Mouse (Mus musculus): ENCODE data around the gene Tollip. TPM values are rescaled to one million over a fixed set of nuclear protein-coding genes. Genes with fewer than 3 reads are reported as not detected.
"Not testable (repeated sequence)": the region's sequence is repeated elsewhere in the genome, so short reads cannot be mapped to it uniquely, and the experiment has no call there.

The Tollip gene
- polyA plus RNA-seq, 1 experiment from 2014 or later: 31.0 TPM

DNA sequence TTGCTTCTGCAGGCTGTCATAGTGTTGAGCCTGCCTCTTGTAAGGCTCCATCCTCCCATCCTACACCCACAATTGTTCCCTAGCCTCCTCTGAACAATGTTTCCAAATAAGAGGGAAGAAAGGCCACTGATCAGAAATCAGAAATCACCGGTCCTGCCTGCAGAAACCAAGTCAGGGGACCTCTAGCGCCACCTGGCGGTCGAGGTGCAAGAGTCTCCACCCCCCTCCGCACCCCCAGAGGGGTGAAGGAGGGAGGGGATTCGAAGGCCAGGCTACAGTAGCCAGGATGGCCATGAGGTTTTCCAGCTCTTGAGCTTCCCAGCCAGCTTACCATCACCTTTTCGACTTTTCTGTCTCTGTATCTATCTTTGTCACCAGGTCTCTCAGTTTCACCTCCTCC, 6.6 kb upstream of the Tollip start:
- Histone ChIP-seq H3K9ac (no peak overlapping the region), H3K27me3 (replicated peaks) (peaks cover 16% of the 10 kb centered on the region), H3K27ac (no peak overlapping the region), H3K4me1 (no peaks in the 10 kb centered on the region), H3K4me3 (no peak overlapping the region), H3K4me2 (no peak overlapping the region), H3K9me3 (replicated peaks) (no peaks in the 10 kb centered on the region), H3K36me3 (no peaks in the 10 kb centered on the region)
- 5% methylated on average over 7 of the region's 7 CpGs for WGBS (ENCODE audit: insufficient replicate concordance)
- no peak for ATAC-seq

DNA sequence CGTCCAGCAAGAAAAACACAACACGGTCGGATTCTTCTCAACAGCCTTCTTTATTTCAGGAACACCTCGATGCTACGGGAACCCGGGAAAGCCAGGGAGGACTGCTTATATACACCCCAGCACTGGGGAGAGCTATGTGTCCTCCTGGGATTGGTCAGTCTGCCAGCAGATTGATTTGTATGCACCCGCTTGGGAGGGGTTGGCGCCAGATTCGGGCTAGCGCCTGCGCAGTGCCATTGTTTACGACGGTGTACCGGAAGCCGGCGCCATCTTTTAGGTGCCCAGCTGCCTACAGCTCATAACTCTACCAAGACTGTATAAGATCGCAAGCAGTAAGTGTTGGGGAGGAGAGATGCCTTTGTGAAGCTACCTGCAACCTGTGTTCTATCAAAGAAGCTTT, 5.8 kb upstream of the Tollip start:
- H3K4me3 ChIP-seq; H3K9ac ChIP-seq; ATAC-seq; H3K36me3 ChIP-seq; H3K27ac ChIP-seq; H3K4me1 ChIP-seq; H3K4me2 ChIP-seq; H3K9me3 ChIP-seq (replicated peaks): not testable (repeated sequence)
- peaks cover 16% of the 10 kb centered on the region for H3K27me3 ChIP-seq (replicated peaks)
- 87% methylated on average over 17 of the region's 17 CpGs for WGBS (ENCODE audit: insufficient replicate concordance)

DNA sequence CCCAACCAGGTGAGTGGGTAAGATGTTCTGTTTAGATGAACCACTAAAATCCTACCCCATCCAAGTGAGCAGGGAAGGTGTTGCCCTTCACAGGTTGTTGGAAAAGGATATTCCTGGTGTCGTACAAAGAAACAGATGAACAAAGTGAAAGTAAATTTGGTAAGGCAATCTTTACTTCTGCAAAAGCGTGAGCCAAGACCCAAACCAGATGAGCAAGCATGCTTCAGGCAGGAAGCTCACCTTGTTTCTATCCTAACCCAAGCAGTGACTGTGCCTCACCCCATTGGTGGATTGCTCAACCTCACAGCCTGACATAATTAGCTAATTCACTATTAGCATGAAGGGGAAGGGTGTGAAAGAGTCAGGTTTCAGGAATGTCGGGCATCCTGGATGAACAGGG, 7.0 kb downstream of the Tollip start:
- ATAC-seq: no peak
- Histone ChIP-seq H3K4me2 (no peak overlapping the region), H3K4me1 (no peaks in the 10 kb centered on the region), H3K27me3 (replicated peaks) (peaks cover 69% of the 10 kb centered on the region), H3K4me3 (no peak overlapping the region), H3K9ac (no peak overlapping the region), H3K9me3 (replicated peaks) (no peaks in the 10 kb centered on the region), H3K27ac (no peak overlapping the region), H3K36me3 (no peaks in the 10 kb centered on the region)
- 50% methylated on average over 3 of the region's 3 CpGs for WGBS (ENCODE audit: insufficient replicate concordance)

DNA sequence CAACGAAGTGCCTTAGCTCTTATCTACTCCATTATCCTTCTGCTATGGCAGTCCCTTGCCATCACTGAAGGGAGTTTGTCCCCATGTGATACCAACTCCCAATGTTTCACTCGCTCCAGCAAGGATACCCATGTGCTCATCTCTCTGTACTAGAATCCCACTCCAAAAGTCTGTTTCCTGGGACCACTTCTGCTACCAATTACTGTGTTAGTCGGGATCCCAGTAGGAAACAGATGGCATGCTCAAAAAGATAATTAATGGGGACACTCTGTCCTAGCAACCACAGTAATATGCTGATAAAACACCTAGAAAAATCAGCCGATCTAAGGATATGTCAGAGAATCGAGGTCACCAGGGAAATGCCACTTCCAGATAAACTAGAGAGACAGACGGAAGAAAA, 9.7 kb downstream of the Tollip start:
- 46% methylated on average over 6 of the region's 6 CpGs for WGBS (ENCODE audit: insufficient replicate concordance)
- no peak overlapping the region for H3K27ac ChIP-seq
- H3K9me3 ChIP-seq (replicated peaks): no peaks in the 10 kb centered on the region
- H3K36me3 ChIP-seq: no peaks in the 10 kb centered on the region
- no peak overlapping the region for H3K9ac ChIP-seq
- no peak for ATAC-seq
- no peaks in the 10 kb centered on the region for H3K4me1 ChIP-seq
- no peak overlapping the region for H3K4me3 ChIP-seq
- H3K4me2 ChIP-seq: no peak overlapping the region
- H3K27me3 ChIP-seq (replicated peaks): peaks cover 82% of the 10 kb centered on the region

DNA sequence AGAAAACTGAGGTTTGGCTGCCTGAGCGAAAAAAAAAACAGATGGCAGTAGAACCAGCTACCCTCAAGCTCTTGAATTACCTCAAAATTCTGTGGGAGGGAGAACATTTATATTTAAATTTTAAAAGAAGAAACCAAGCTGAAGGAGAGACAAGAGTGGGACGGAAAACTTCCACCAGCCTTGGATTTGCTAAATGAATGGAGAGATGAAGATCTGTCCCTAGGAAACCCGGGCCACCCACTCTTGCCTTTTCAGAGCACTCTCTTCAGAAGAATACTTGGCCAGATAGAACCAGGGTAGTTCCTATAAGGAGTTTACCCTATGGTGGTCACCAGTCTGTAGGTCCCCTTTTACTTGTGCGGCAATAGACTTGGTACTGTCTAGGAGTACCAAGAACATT, 15.5 kb downstream of the Tollip start:
- 66% methylated on average over 4 of the region's 4 CpGs for WGBS (ENCODE audit: insufficient replicate concordance)
- no peak for ATAC-seq
- Histone ChIP-seq H3K4me3 (peak overlapping the region; percentile 92), H3K27me3 (replicated peaks) (peaks cover 34% of the 10 kb centered on the region), H3K36me3 (0 out of 2 replicates have a peak, but pooled peaks cover 3% of the 10 kb centered on the region), H3K4me1 (peaks cover 34% of the 10 kb centered on the region), H3K9me3 (replicated peaks) (no peaks in the 10 kb centered on the region), H3K27ac (peak overlapping the region; percentile 45; the same call in 1 of the 2 replicates), H3K4me2 (peak overlapping the region; percentile 92), H3K9ac (peak overlapping the region; percentile 49)

DNA sequence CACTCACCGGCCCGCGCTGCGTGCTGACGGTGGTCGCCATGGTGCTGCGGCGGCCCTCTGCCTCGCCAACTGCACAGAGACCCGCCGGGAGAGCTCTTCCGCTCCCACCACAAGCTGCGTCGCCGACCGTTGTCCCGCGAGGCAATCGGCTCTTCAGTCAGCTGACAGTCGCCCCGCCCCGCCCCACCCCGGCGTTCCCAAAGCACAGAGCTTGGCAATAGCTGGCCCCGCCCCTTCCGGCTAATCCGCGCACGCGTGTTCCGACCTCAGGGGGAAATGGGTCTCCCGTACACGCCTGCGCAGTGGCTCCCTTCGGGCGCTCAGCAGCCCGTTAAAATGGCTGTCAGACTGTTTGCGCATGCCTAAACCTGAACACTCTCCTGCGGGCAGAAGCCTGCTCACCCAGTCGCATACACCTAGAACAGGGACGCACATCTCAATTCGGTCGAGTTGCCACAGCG, 16.0 kb downstream of the Tollip start:
- peak; percentile 95 for ATAC-seq
- Histone ChIP-seq H3K9me3 (replicated peaks) (no peaks in the 10 kb centered on the region), H3K36me3 (peaks cover 5% of the 10 kb centered on the region; the same call in 1 of the 2 replicates), H3K27me3 (replicated peaks) (peaks cover 32% of the 10 kb centered on the region), H3K4me2 (peak overlapping the region; percentile 92), H3K9ac (peak overlapping the region; percentile 97), H3K4me3 (peak overlapping the region; percentile 92), H3K27ac (peak overlapping the region; percentile 84), H3K4me1 (peaks cover 34% of the 10 kb centered on the region)
- under 1% methylated on average over 44 of the region's 44 CpGs for WGBS (ENCODE audit: insufficient replicate concordance)

DNA sequence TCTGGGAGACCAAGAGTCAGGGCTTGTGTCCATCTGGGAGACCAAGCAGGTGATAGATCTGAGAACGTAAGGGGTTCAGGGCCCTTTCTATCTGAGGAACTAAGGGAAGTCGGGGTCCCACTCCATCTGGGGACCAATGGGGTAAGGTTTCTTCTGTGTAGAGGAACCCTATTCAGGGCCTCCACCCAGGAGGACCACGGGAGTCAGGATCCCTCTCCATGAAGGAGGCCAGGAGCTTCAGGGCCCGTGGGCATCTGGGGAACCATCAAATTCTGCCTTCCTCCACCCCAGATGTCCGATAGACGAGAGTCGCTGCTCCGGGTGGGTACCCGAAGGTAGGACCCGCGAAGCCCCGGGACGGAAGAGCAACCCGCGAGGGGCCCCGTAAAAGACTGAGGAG, 16.5 kb downstream of the Tollip start:
- H3K4me3 ChIP-seq: peak overlapping the region; percentile 92
- peaks cover 5% of the 10 kb centered on the region; the same call in 1 of the 2 replicates for H3K36me3 ChIP-seq
- H3K27me3 ChIP-seq (replicated peaks): peaks cover 32% of the 10 kb centered on the region
- H3K4me1 ChIP-seq: peaks cover 34% of the 10 kb centered on the region
- WGBS (ENCODE audit: insufficient replicate concordance): under 1% methylated on average over 16 of the region's 16 CpGs
- H3K9ac ChIP-seq: peak overlapping the region; percentile 97
- peak overlapping the region; percentile 92 for H3K4me2 ChIP-seq
- H3K9me3 ChIP-seq (replicated peaks): no peaks in the 10 kb centered on the region
- H3K27ac ChIP-seq: peak overlapping the region; percentile 84
- ATAC-seq: peak; percentile 69

DNA sequence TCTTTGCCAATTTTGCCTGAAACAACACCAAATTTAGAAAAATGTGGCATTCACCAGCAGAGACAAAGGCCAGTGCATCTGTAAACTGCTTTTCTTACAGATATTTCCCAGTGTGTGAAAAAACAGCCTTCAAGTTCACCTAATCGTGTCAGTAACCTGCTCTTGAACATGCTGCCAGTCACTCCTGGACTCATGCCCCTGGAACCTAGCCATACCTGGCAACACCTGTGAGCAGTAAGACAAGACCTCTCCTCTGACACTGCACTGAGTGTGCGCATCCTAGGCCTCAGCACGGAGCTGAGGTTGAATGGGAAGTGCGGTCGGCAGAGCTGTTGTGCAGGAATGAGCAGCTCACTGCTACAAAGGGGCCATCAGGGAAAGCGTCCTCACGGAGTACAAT, 26.2 kb downstream of the Tollip start:
- no peak overlapping the region for H3K4me2 ChIP-seq
- no peaks in the 10 kb centered on the region for H3K27me3 ChIP-seq (replicated peaks)
- ATAC-seq: no peak
- 90% methylated on average over 7 of the region's 7 CpGs for WGBS (ENCODE audit: insufficient replicate concordance)
- 0 out of 2 replicates have a peak, but pooled peaks cover 5% of the 10 kb centered on the region for H3K4me1 ChIP-seq
- H3K9ac ChIP-seq: no peak overlapping the region
- peaks cover 74% of the 10 kb centered on the region for H3K36me3 ChIP-seq
- H3K27ac ChIP-seq: no peak overlapping the region
- no peak overlapping the region for H3K4me3 ChIP-seq
- H3K9me3 ChIP-seq (replicated peaks): no peaks in the 10 kb centered on the region

DNA sequence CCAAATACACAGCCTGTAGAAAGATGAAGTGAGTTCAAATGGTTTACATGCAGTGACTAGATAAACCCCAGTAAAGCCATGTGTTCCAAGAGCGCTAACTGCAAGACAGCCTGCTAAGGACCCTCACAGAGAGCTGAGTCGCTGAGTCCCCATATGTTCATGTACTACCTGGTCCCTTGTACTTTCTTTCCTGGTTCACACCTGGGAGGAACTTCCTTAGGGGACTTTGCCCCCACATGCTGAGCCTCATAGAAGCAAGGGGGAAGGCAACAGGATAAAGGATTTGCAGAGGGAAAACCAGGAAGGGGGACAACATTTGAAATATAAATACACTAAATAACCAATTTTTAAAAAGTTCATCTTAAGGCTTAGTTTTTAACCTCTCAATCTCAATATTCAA, 39.5 kb downstream of the Tollip start:
- Histone ChIP-seq H3K9me3 (replicated peaks) (no peaks in the 10 kb centered on the region), H3K27ac (no peak overlapping the region), H3K9ac (no peak overlapping the region), H3K4me2 (no peak overlapping the region), H3K27me3 (replicated peaks) (no peaks in the 10 kb centered on the region), H3K4me3 (no peak overlapping the region), H3K4me1 (no peaks in the 10 kb centered on the region), H3K36me3 (peaks cover 66% of the 10 kb centered on the region)
- ATAC-seq: no peak
- WGBS (ENCODE audit: insufficient replicate concordance): 79% methylated on average over 2 of the region's 2 CpGs

DNA sequence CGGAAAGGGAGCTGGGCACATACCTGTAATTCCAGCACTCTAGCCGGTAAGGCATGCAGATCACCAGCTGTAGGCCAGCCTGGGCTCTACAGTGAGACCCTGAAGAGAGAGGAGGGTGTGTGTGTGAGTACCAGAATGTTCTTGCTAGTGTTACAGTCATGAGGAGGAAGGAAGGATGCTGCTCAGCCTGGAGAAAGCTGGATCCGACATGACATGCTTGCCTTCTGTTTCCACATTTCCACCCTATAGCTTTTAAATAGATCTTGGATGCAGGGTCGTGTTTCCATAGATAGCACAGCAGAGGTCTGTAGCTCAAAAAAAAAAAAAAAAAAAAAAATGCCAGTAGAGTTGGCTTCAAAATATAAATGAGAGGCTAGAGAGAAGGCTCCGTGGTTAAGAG, 43.4 kb downstream of the Tollip start:
- no peaks in the 10 kb centered on the region for H3K27me3 ChIP-seq (replicated peaks)
- H3K9me3 ChIP-seq (replicated peaks): no peaks in the 10 kb centered on the region
- WGBS (ENCODE audit: insufficient replicate concordance): 74% methylated on average over 5 of the region's 5 CpGs
- no peaks in the 10 kb centered on the region for H3K4me1 ChIP-seq
- H3K9ac ChIP-seq: no peak overlapping the region
- H3K4me3 ChIP-seq: no peak overlapping the region
- peaks cover 44% of the 10 kb centered on the region for H3K36me3 ChIP-seq
- ATAC-seq: no peak
- no peak overlapping the region for H3K4me2 ChIP-seq
- H3K27ac ChIP-seq: no peak overlapping the region

DNA sequence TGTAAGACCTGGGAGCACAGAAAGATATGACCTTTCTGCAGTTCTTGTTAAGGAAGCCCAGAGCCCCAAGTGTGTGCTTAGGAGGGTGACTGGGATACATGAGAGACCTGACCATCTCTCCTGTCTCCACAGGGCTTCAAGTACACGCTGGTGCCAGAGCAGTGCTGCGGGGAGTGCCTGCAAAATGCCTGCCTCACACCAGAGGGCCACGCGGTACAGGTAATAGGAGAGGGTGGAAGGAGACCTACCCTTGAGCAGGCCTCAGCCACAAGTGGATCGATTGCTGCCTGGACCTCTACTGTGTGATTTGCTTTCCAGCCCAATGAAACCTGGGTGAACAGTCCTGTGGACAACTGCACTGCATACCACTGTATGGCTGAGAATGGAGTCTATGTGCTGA, 47.8 kb downstream of the Tollip start:
- 71% methylated on average over 5 of the region's 5 CpGs for WGBS (ENCODE audit: insufficient replicate concordance)
- Histone ChIP-seq H3K27ac (no peak overlapping the region), H3K9me3 (replicated peaks) (no peaks in the 10 kb centered on the region), H3K27me3 (replicated peaks) (0 out of 2 replicates have a peak, but pooled peaks cover 5% of the 10 kb centered on the region), H3K4me3 (no peak overlapping the region), H3K4me1 (no peaks in the 10 kb centered on the region), H3K36me3 (peaks cover 23% of the 10 kb centered on the region), H3K9ac (no peak overlapping the region), H3K4me2 (no peak overlapping the region)
- no peak for ATAC-seq

DNA sequence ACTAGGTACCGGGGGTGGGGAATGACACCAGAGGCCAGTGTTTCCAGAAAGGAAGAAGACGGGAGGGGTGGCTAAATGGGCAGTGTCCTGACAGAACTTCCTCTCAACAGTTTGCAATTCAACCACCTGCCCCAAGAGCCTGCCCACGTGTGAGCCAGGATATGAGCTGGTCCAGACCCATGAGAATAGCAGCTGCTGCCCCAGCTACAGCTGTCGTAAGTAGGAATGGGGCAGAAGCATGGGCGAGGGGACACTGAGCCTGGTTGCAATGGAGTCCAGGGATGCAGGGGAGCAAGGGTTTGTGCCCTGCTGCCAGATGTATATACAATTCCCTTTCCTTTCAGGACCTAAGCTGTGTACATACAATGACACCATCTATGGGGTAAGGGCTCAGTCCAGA, 48.7 kb downstream of the Tollip start:
- Histone ChIP-seq H3K36me3 (peaks cover 20% of the 10 kb centered on the region), H3K9me3 (replicated peaks) (no peaks in the 10 kb centered on the region), H3K27ac (no peak overlapping the region), H3K27me3 (replicated peaks) (0 out of 2 replicates have a peak, but pooled peaks cover 5% of the 10 kb centered on the region), H3K4me3 (no peak overlapping the region), H3K4me2 (no peak overlapping the region), H3K9ac (no peak overlapping the region), H3K4me1 (no peaks in the 10 kb centered on the region)
- 53% methylated on average over 5 of the region's 5 CpGs for WGBS (ENCODE audit: insufficient replicate concordance)
- ATAC-seq: no peak

DNA sequence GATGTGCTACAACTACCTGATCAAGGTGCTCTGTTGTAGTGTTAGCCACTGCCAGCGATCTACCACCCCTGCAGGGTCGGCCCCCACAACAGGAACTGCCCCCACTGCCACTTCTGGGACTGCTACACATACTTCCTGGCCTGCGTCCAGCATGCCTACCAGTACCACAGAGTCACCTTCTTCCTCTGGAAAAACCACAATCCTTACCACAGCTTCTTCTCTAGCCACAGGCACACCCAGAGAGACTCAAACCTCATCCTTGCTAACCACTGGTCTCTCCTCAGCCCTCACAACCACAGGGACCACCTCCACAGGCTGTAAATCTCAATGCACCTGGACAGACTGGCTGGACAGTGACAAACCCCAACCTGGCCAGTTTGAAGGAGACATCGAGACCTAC, 57.3 kb downstream of the Tollip start:
- no peak for ATAC-seq
- Histone ChIP-seq H3K36me3 (no peaks in the 10 kb centered on the region), H3K4me3 (no peak overlapping the region), H3K27me3 (replicated peaks) (peaks cover 11% of the 10 kb centered on the region; the same call in 1 of the 2 replicates), H3K4me2 (no peak overlapping the region), H3K4me1 (no peaks in the 10 kb centered on the region), H3K9ac (no peak overlapping the region), H3K9me3 (replicated peaks) (no peaks in the 10 kb centered on the region), H3K27ac (no peak overlapping the region)
- WGBS (ENCODE audit: insufficient replicate concordance): 35% methylated on average over 4 of the region's 4 CpGs

All from liver, embryonic 12.5 days (tissue).